In the genomic region with DNA sequence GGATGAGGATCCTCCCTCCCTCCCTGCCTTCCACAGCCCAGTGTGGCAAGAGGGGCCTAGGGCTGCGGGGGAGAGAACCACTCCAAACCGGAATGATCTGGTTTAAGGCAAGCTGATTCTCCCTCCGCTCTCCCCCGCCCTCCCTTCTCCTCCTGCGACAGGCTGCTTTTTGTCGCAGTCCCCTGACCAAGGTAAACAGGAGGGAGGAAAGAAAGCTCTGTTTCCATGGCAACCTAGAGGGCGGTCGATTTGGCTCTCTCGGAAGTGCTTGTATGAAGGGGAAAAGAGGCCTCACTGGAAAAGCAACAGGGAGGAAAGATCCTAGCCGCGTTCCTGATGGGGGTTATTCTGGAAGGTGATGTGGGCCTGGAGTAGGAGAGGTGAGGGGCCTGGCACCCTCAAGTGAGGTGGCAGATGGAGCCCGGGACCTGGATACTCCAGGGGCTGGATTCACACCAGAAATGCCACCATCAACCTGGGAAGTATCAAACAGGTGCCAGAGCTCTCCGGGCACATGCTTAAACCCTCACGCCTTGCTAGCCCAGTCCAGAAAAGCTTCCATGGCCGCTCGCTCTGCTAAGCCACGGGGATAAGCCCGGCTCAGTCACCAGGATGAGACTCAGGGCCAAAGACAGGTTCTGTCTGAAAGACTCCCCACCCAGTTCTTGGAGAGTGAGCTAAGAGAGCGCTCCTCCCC, we compare ENCODE assay signal across 8 mouse cellular contexts. TPM values are rescaled to one million over a fixed set of nuclear protein-coding genes. Genes with fewer than 3 reads are reported as not detected.
DNase-seq lines count a peak whose midpoint lies in the region; ATAC-seq and TF ChIP-seq lines count a peak whose summit lies in the region.

No protein-coding gene starts in this region.

- ATAC-seq in common myeloid progenitor, adult 5-6 weeks (replicated peaks; ENCODE audit: low read depth, poor library complexity, severe bottlenecking) = peak; percentile 48
- ATAC-seq in midbrain, embryonic 13.5 days = peak; percentile 94
- ATAC-seq in monocyte, adult 5-6 weeks (replicated peaks; ENCODE audit: insufficient number of reproducible peaks, low FRiP score, low TSS enrichment, poor library complexity, severe bottlenecking) = no peak

- H3K36me3 ChIP-seq in kidney, adult 2 months (ENCODE audit: control insufficient read depth, insufficient read depth, low read length) = no peaks in the 10 kb centered on the region
- H3K36me3 ChIP-seq in midbrain, embryonic 13.5 days = 0 out of 2 replicates have a peak, but pooled peaks cover under 1% of the 10 kb centered on the region

- peak overlapping the region; percentile 65 for H3K4me2 ChIP-seq in midbrain, embryonic 13.5 days (replicated peaks)

- H3K27me3 ChIP-seq in kidney, adult 2 months (replicated peaks; ENCODE audit: control insufficient read depth, insufficient read depth, low read length) = no peaks in the 10 kb centered on the region
- peaks cover 6% of the 10 kb centered on the region; the same call in 1 of the 2 replicates for H3K27me3 ChIP-seq in midbrain, embryonic 13.5 days

- no peak for TF ChIP-seq POLR2A in kidney, adult 2 months (IDR thresholded peaks at IDR 0.05; ENCODE audit: low read depth, low read length)

- peak; percentile 21 for DNase-seq in adrenal gland, adult 8-10 months
- peak; percentile 43 to 44 for DNase-seq in heart, adult 9 months (ENCODE audit: low spot score in 2 of 2)
- peak; percentile 43 for DNase-seq in kidney, adult 2 months
- DNase-seq in left cerebral cortex, postnatal 36 days (ENCODE audit: low spot score in 2 of 2) = peak; percentile 82 to 85
- DNase-seq in telencephalon, adult 2 months (ENCODE audit: low read depth, low spot score) = peak; percentile 97

- peaks cover 3% of the 10 kb centered on the region; the same call in 1 of the 2 replicates for H3K4me1 ChIP-seq in kidney, adult 2 months (ENCODE audit: control insufficient read depth, insufficient read depth, low read length)
- H3K4me1 ChIP-seq in midbrain, embryonic 13.5 days (replicated peaks) = peaks cover 39% of the 10 kb centered on the region

- intact Hi-C loops in left cerebral cortex, postnatal 36 days (cut with DNase I) = loop anchor here (2.0 to 5.0 kb wide), 2 partner anchors 58 to 91 kb away; no protein-coding TSS in a partner anchor

- no peak overlapping the region for H3K4me3 ChIP-seq in kidney, adult 2 months (ENCODE audit: insufficient read depth, low read depth, low read length)
- no peak overlapping the region for H3K4me3 ChIP-seq in midbrain, embryonic 13.5 days (replicated peaks)

- peak overlapping the region; percentile 72 for H3K9ac ChIP-seq in midbrain, embryonic 13.5 days (replicated peaks)

- no peaks in the 10 kb centered on the region for H3K9me3 ChIP-seq in midbrain, embryonic 13.5 days

- no peak for TF ChIP-seq CTCF in kidney, adult 2 months (conservative IDR thresholded peaks at IDR 0.05; ENCODE audit: insufficient read depth, insufficient read length, low read depth, low read length)

- WGBS in kidney, adult 2 months = 38% methylated on average over 19 of the region's 19 CpGs
- WGBS in midbrain, embryonic 13.5 days = 8% methylated on average over 18 of the region's 19 CpGs

- H3K27ac ChIP-seq in kidney, adult 2 months (ENCODE audit: insufficient read depth, low read depth, low read length) = no peak overlapping the region
- H3K27ac ChIP-seq in midbrain, embryonic 13.5 days = peak overlapping the region; percentile 98

RNA-seq across cellular contexts. Expression of a gene that starts 48.7 kb away (rescaled TPM):
- 10 to 100 TPM; 24.4 to 32.6 (median 28.6) TPM for total RNA-seq in adrenal gland, adult 8-10 months (2022)
- total RNA-seq in common myeloid progenitor, adult 5-6 weeks (2017) = 25.7 and 48.9 TPM in 2 replicates
- 27.3 and 35.2 TPM in 2 replicates for polyA plus RNA-seq in kidney, adult 2 months (2012; rRNA removed)
- 10 to 100 TPM; 19.1 to 20.7 TPM for total RNA-seq in left cerebral cortex, postnatal 36 days (2021)
- polyA plus RNA-seq in midbrain, embryonic 13.5 days (2015; fragmentation: Nextera tagmentation; extraction: Ambion mirVana) = 42.0 and 42.1 TPM in 2 replicates
- 17.6 to 26.6 TPM (median 17.8 TPM) in 3 replicates for total RNA-seq in monocyte, adult 5-6 weeks (2017)

RNA-seq across cellular contexts. Expression of a gene that starts 48.8 kb away (rescaled TPM):
- total RNA-seq in adrenal gland, adult 8-10 months (2022) = under 1 TPM in 3 of 4 experiments, not detected in 1; 0.24 to 0.92 (median 0.35) TPM
- total RNA-seq in common myeloid progenitor, adult 5-6 weeks (2017) = not detected in 2 replicates
- 0.09 TPM in 1 of 2 replicates, not detected in the other for polyA plus RNA-seq in kidney, adult 2 months (2012; rRNA removed)
- under 1 TPM; 0.84 to 0.94 TPM for total RNA-seq in left cerebral cortex, postnatal 36 days (2021)
- polyA plus RNA-seq in midbrain, embryonic 13.5 days (2015; fragmentation: Nextera tagmentation; extraction: Ambion mirVana) = 0.31 TPM in 1 of 2 replicates, not detected in the other
- not detected in 3 replicates for total RNA-seq in monocyte, adult 5-6 weeks (2017)

RNA-seq across cellular contexts. Expression of a gene that starts 59.2 kb away (rescaled TPM):
- 10 to 100 TPM; 76.8 to 85.9 (median 84.7) TPM for total RNA-seq in adrenal gland, adult 8-10 months (2022)
- 40.2 and 43.4 TPM in 2 replicates for total RNA-seq in common myeloid progenitor, adult 5-6 weeks (2017)
- 34.0 and 42.7 TPM in 2 replicates for polyA plus RNA-seq in kidney, adult 2 months (2012; rRNA removed)
- 10 to 100 TPM; 98.0 to 99.2 TPM for total RNA-seq in left cerebral cortex, postnatal 36 days (2021)
- polyA plus RNA-seq in midbrain, embryonic 13.5 days (2015; fragmentation: Nextera tagmentation; extraction: Ambion mirVana) = 35.2 and 35.6 TPM in 2 replicates
- total RNA-seq in monocyte, adult 5-6 weeks (2017) = 18.1 to 20.3 TPM (median 19.7 TPM) in 3 replicates

Comparison
In these comparisons a context has a peak if more than half of its experiments do, and no peak if none do; other contexts are left out.
1. DNase-seq: peak in every context shown above with its lines; median percentile 97 in telencephalon, adult 2 months; 84 in left cerebral cortex, postnatal 36 days; 44 in heart, adult 9 months; 43 in kidney, adult 2 months; 21 in adrenal gland, adult 8-10 months.